Mouse (Mus musculus) kidney, embryonic 14.5 days (tissue): Measurements from ENCODE around the gene Calcb. TPM values are rescaled to one million over a fixed set of nuclear protein-coding genes. Genes with fewer than 3 reads are reported as not detected.
A peak's percentile ranks its signal among the peaks of the same experiment; 100 is the strongest.

ENCODE experiments used
- ATAC-seq: fragments of 200-750 bp; cut with Nextera tagmentation; 2 replicates; pipeline ENCODE4 v1.8.0; 2017; ENCODE audit warnings: moderate number of reproducible peaks, mild to moderate bottlenecking, moderate TSS enrichment, moderate library complexity; ENCODE audit not compliant: low FRiP score, low TSS enrichment
- H3K27ac ChIP-seq: fragments of 300-500 bp; sonication (generic); 2 replicates; pipeline ENCODE4 v1.5.1; 2014; ENCODE audit warnings: low read depth, mild to moderate bottlenecking, low read length, moderate library complexity, mixed read lengths
- H3K27me3 ChIP-seq: fragments of 300-500 bp; sonication (generic); 2 replicates; pipeline ENCODE4 v1.6.1; 2014; ENCODE audit warnings: mild to moderate bottlenecking, low read length; ENCODE audit not compliant: control insufficient read depth, insufficient read depth
- H3K36me3 ChIP-seq: fragments of 300-500 bp; sonication (generic); 2 replicates; pipeline ENCODE4 v1.6.1; 2014; ENCODE audit warnings: low read length, mixed read lengths; ENCODE audit not compliant: control insufficient read depth, insufficient read depth
- H3K4me1 ChIP-seq: fragments of 300-500 bp; sonication (generic); 2 replicates; pipeline ENCODE4 v1.6.1; 2014; ENCODE audit warnings: low read length, mixed read lengths; ENCODE audit not compliant: control insufficient read depth, insufficient read depth
- H3K4me2 ChIP-seq: fragments of 300-500 bp; sonication (generic); replicated peaks from 2 replicates; pipeline ENCODE4 v1.6.1; 2014; ENCODE audit warnings: low read depth, mild to moderate bottlenecking, low read length
- H3K4me3 ChIP-seq: fragments of 300-500 bp; sonication (generic); 2 replicates; pipeline ENCODE4 v1.5.1; 2014; ENCODE audit warnings: mild to moderate bottlenecking, low read length
- H3K9ac ChIP-seq: fragments of 300-500 bp; sonication (generic); 2 replicates; pipeline ENCODE4 v1.6.1; 2014; ENCODE audit warnings: low read depth, mild to moderate bottlenecking, low read length, moderate library complexity
- H3K9me3 ChIP-seq: fragments of 300-500 bp; sonication (generic); 2 replicates; pipeline ENCODE4 v1.6.1; 2016; ENCODE audit warnings: low read length; ENCODE audit not compliant: control insufficient read depth
- WGBS: fragments of 180-500 bp; shearing (Covaris S2); extraction: QIAGEN DNeasy Blood & Tissue Kit; methylation state at CpG from one replicate; pipeline ENCODE4 v1.1.7; 2014; 5-methylcytosine and 5-hydroxymethylcytosine counted together
- polyA plus RNA-seq: library from polyadenylated mRNA; unstranded; fragments of >200 nt; fragmentation: Nextera tagmentation; extraction: Ambion mirVana; gene quantifications from 2 replicates; pipeline ENCODE4 v1.2.1, GENCODE M21; 2014

The Calcb gene
- not detected in 2 replicates for polyA plus RNA-seq

GRCm38 (mm10) chr7:114718300-114718699 is at the start of gene Calcb:
TSS of gene Calcb (plus strand) at chr7:114718643.
- Histone ChIP-seq H3K4me3 (peak within 1 kb of the TSS; percentile 14; the same call in 1 of the 2 replicates), H3K4me1 (peaks cover 7% of the 10 kb centered on the region; the same call in 1 of the 2 replicates), H3K9me3 (no peaks in the 10 kb centered on the region), H3K27ac (no peak within 1 kb of the TSS), H3K4me2 (peak within 1 kb of the TSS; percentile 32), H3K9ac (peak within 1 kb of the TSS; percentile 31; the same call in 1 of the 2 replicates), H3K27me3 (peaks cover 25% of the 10 kb centered on the region), H3K36me3 (no peaks in the 10 kb centered on the region)
- ATAC-seq = no peak
- 5% methylated on average over 11 of the region's 11 CpGs for WGBS

- H3K4me2 ChIP-seq = no peak overlapping the region
- no peaks in the 10 kb centered on the region for H3K9me3 ChIP-seq
- 73% methylated on average over 1 of the region's 1 CpGs for WGBS
- H3K36me3 ChIP-seq = no peaks in the 10 kb centered on the region
- no peak overlapping the region for H3K27ac ChIP-seq
- no peaks in the 10 kb centered on the region for H3K4me1 ChIP-seq
- no peak overlapping the region for H3K4me3 ChIP-seq
- H3K27me3 ChIP-seq = no peaks in the 10 kb centered on the region
- H3K9ac ChIP-seq = no peak overlapping the region
- ATAC-seq = no peak
Observed at GRCm38 (mm10) chr7:114671405-114671804, 47.0 kb upstream of the Calcb start.

- no peak for ATAC-seq
- no peak overlapping the region for H3K4me2 ChIP-seq
- 27% methylated on average over 2 of the region's 2 CpGs for WGBS
- H3K27me3 ChIP-seq = no peaks in the 10 kb centered on the region
- H3K4me1 ChIP-seq = no peaks in the 10 kb centered on the region
- H3K27ac ChIP-seq = no peak overlapping the region
- no peak overlapping the region for H3K9ac ChIP-seq
- H3K36me3 ChIP-seq = no peaks in the 10 kb centered on the region
- no peaks in the 10 kb centered on the region for H3K9me3 ChIP-seq
- H3K4me3 ChIP-seq = no peak overlapping the region
Observed at GRCm38 (mm10) chr7:114672697-114673096, 45.7 kb upstream of the Calcb start.

GRCm38 (mm10) chr7:114692339-114692738 is 26.1 kb upstream of the Calcb start:
- Histone ChIP-seq H3K4me1 (no peaks in the 10 kb centered on the region), H3K4me2 (no peak overlapping the region), H3K9me3 (no peaks in the 10 kb centered on the region), H3K9ac (no peak overlapping the region), H3K4me3 (no peak overlapping the region), H3K27me3 (no peaks in the 10 kb centered on the region), H3K36me3 (no peaks in the 10 kb centered on the region), H3K27ac (no peak overlapping the region)
- ATAC-seq = no peak

- Histone ChIP-seq H3K4me3 (no peak overlapping the region), H3K4me2 (no peak overlapping the region), H3K27ac (no peak overlapping the region), H3K4me1 (no peaks in the 10 kb centered on the region), H3K36me3 (no peaks in the 10 kb centered on the region), H3K27me3 (no peaks in the 10 kb centered on the region), H3K9me3 (no peaks in the 10 kb centered on the region), H3K9ac (no peak overlapping the region)
- ATAC-seq = no peak
- 37% methylated on average over 2 of the region's 2 CpGs for WGBS
Observed at GRCm38 (mm10) chr7:114700871-114701270, 17.6 kb upstream of the Calcb start.

GRCm38 (mm10) chr7:114706716-114707115 is 11.7 kb upstream of the Calcb start:
- no peak for ATAC-seq
- no peak overlapping the region for H3K4me3 ChIP-seq
- 85% methylated on average over 4 of the region's 4 CpGs for whole genome bisulfite sequencing
- no peaks in the 10 kb centered on the region for H3K4me1 ChIP-seq
- no peak overlapping the region for H3K9ac ChIP-seq
- H3K9me3 ChIP-seq = no peaks in the 10 kb centered on the region
- H3K27ac ChIP-seq = no peak overlapping the region
- H3K27me3 ChIP-seq = no peaks in the 10 kb centered on the region
- no peak overlapping the region for H3K4me2 ChIP-seq
- no peaks in the 10 kb centered on the region for H3K36me3 ChIP-seq

GRCm38 (mm10) chr7:114707398-114707797 is 11.0 kb upstream of the Calcb start:
- no peaks in the 10 kb centered on the region for H3K9me3 ChIP-seq
- H3K9ac ChIP-seq = no peak overlapping the region
- H3K27ac ChIP-seq = no peak overlapping the region
- H3K4me1 ChIP-seq = no peaks in the 10 kb centered on the region
- H3K4me3 ChIP-seq = no peak overlapping the region
- no peak overlapping the region for H3K4me2 ChIP-seq
- ATAC-seq = no peak
- no peaks in the 10 kb centered on the region for H3K36me3 ChIP-seq
- no peaks in the 10 kb centered on the region for H3K27me3 ChIP-seq
- 76% methylated on average over 1 of the region's 1 CpGs for WGBS

- Histone ChIP-seq H3K4me1 (no peaks in the 10 kb centered on the region), H3K27me3 (no peaks in the 10 kb centered on the region), H3K27ac (no peak overlapping the region), H3K4me3 (no peak overlapping the region), H3K36me3 (no peaks in the 10 kb centered on the region), H3K9ac (no peak overlapping the region), H3K4me2 (no peak overlapping the region), H3K9me3 (no peaks in the 10 kb centered on the region)
- ATAC-seq = no peak
- 72% methylated on average over 2 of the region's 2 CpGs for WGBS
Observed at GRCm38 (mm10) chr7:114710419-114710818, 8.0 kb upstream of the Calcb start.

GRCm38 (mm10) chr7:114712523-114712922 is 5.9 kb upstream of the Calcb start:
- no peak overlapping the region for H3K4me2 ChIP-seq
- no peak overlapping the region for H3K4me3 ChIP-seq
- H3K36me3 ChIP-seq = no peaks in the 10 kb centered on the region
- H3K27me3 ChIP-seq = peaks cover 4% of the 10 kb centered on the region
- WGBS = 78% methylated on average over 1 of the region's 1 CpGs
- H3K4me1 ChIP-seq = no peaks in the 10 kb centered on the region
- H3K27ac ChIP-seq = no peak overlapping the region
- H3K9me3 ChIP-seq = no peaks in the 10 kb centered on the region
- ATAC-seq = no peak
- H3K9ac ChIP-seq = no peak overlapping the region
